Mouse (Mus musculus) heart, embryonic 13.5 days (tissue): ENCODE measurements around the gene Slc16a14. TPM values are rescaled to one million over a fixed set of nuclear protein-coding genes. Genes with fewer than 3 reads are reported as not detected.

Source experiments
- ATAC-seq: fragments of 200-750 bp; cut with Nextera tagmentation; 2 replicates; pipeline ENCODE4 v1.8.0; 2017; ENCODE audit warnings: moderate TSS enrichment; ENCODE audit not compliant: insufficient number of reproducible peaks, low FRiP score, low TSS enrichment; ENCODE audit errors: extremely low read depth
- H3K27ac ChIP-seq: fragments of 300-500 bp; sonication (generic); replicated peaks from 2 replicates; pipeline ENCODE4 v1.5.1; 2015; ENCODE audit warnings: moderate library complexity, mild to moderate bottlenecking, inconsistent platforms
- H3K27me3 ChIP-seq: fragments of 300-500 bp; sonication (generic); replicated peaks from 2 replicates; pipeline ENCODE4 v1.6.1; 2015; ENCODE audit warnings: mild to moderate bottlenecking, inconsistent platforms
- H3K36me3 ChIP-seq: fragments of 300-500 bp; sonication (generic); 2 replicates; pipeline ENCODE4 v1.6.1; 2015; ENCODE audit warnings: mild to moderate bottlenecking, inconsistent platforms
- H3K4me1 ChIP-seq: fragments of 300-500 bp; sonication (generic); 2 replicates; pipeline ENCODE4 v1.6.1; 2015; ENCODE audit warnings: inconsistent platforms
- H3K4me2 ChIP-seq: fragments of 300-500 bp; sonication (generic); 2 replicates; pipeline ENCODE4 v1.6.1; 2015; ENCODE audit warnings: inconsistent platforms, mild to moderate bottlenecking, moderate library complexity
- H3K4me3 ChIP-seq: fragments of 300-500 bp; sonication (generic); 2 replicates; pipeline ENCODE4 v1.5.1; 2015; ENCODE audit warnings: moderate library complexity, mild to moderate bottlenecking, inconsistent platforms
- H3K9ac ChIP-seq: fragments of 300-500 bp; sonication (generic); 2 replicates; pipeline ENCODE4 v1.6.1; 2015; ENCODE audit warnings: inconsistent platforms, mild to moderate bottlenecking, moderate library complexity
- H3K9me3 ChIP-seq: fragments of 300-500 bp; sonication (generic); 2 replicates; pipeline ENCODE4 v1.6.1; 2016; ENCODE audit warnings: inconsistent platforms
- WGBS: fragments of 180-500 bp; shearing (Covaris S2); methylation state at CpG from one replicate; pipeline ENCODE4 v1.1.7; 2015; ENCODE audit warnings: mixed read lengths; 5-methylcytosine and 5-hydroxymethylcytosine counted together
- polyA plus RNA-seq: library from polyadenylated mRNA; unstranded; fragments of >200 nt; fragmentation: Nextera tagmentation; extraction: Ambion mirVana; gene quantifications from 2 replicates; pipeline ENCODE4 v1.2.1, GENCODE M21; 2015

Slc16a14 gene
- polyA plus RNA-seq, 1 experiment from 2014 or later: 0.05 TPM

DNA sequence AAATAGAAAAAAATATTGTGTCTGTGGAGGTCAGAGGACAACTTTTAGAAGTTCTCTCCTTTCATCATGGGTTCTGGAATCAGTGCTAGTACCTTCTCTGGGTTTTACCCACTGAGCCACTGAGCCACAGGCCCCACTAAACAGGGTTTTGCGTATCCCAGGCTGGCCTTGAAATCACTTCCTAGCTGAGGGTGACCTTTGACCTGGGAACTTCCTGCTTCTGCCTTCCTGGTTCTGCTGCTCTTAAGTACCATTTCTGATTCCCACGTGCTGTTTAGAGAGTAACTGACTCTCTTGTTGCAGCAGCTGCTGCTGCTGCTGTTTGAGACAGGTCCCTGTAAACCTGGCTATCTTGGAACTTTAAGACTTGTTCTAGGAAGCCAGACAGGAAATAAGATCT is 70.3 kb downstream of the Slc16a14 start:
- Histone ChIP-seq H3K27ac (no peak overlapping the region), H3K4me2 (no peak overlapping the region), H3K27me3 (no peaks in the 10 kb centered on the region), H3K36me3 (no peaks in the 10 kb centered on the region), H3K9ac (no peak overlapping the region), H3K9me3 (no peaks in the 10 kb centered on the region), H3K4me1 (peaks cover 16% of the 10 kb centered on the region), H3K4me3 (no peak overlapping the region)
- WGBS: 57% methylated on average over 2 of the region's 2 CpGs
- ATAC-seq: no peak

DNA sequence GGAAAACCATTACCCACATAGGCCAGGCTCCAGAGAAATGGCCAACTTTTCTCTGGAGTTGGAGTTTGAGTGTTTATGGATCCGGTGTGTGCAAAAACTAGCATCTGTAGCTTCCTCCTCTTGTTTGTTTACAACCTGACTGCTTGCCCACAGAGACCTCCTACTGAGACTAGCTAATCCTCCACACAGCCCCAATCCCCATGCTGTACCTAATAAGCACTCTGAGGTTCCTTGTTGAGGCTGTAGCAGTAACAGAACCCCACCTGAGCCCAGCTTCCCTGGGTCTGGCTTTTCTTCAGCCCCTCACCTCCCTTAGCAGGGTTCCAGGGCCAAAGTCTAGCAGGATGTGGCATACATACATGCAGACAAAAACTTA is 73.7 kb downstream of the Slc16a14 start:
- H3K9ac ChIP-seq: no peak overlapping the region
- H3K36me3 ChIP-seq: no peaks in the 10 kb centered on the region
- no peaks in the 10 kb centered on the region for H3K9me3 ChIP-seq
- H3K27me3 ChIP-seq: no peaks in the 10 kb centered on the region
- no peak for ATAC-seq
- H3K4me1 ChIP-seq: peaks cover 16% of the 10 kb centered on the region
- WGBS: 59% methylated on average over 1 of the region's 1 CpGs
- H3K4me3 ChIP-seq: no peak overlapping the region
- no peak overlapping the region for H3K27ac ChIP-seq
- H3K4me2 ChIP-seq: no peak overlapping the region

DNA sequence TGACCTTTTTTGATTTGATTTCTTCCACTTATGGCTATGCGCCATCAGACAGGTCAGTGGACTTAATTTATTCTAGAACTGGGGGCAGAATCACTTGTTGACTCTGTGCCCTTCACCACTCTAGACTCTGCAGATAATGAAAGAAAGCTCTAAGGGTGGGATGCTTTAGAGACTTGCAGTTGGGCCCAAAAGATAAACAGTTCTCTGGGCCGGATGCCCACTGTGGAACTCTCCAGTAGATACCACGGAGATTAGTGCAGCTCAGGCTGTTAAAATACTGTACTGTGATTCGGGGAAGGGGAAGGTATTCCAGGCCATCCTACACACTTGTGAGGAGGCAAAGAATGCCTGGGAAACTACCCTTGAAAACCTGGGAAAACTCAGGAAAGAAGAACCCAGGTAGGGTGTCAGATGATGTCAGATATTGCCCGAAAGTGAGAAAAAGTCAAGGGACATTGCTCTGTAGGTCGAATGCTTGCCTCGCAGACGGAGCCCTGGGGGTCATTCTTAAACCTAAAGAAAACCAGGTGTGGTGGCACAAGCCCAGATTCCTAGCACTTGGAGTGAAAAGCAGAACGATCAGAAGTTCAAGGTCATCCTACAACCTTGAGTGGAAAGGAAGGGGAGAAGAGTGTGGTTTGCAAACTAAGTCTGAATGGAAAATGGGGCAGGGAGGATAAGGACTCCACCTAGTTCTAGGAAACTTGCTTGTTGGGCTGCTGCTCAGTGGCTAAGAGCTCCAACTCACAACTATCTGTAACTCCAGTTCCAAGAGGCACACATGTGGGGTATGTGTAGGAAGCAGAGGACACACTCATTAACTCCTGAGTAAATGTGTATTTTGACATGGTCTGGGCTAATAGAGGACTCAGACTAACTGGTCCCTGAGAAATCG is 74.3 kb downstream of the Slc16a14 start:
- 57% methylated on average over 10 of the region's 10 CpGs for WGBS
- no peak for ATAC-seq
- Histone ChIP-seq H3K27me3 (no peaks in the 10 kb centered on the region), H3K4me1 (peaks cover 19% of the 10 kb centered on the region), H3K4me2 (no peak overlapping the region), H3K27ac (no peak overlapping the region), H3K9ac (no peak overlapping the region), H3K36me3 (no peaks in the 10 kb centered on the region), H3K9me3 (no peaks in the 10 kb centered on the region), H3K4me3 (no peak overlapping the region)

DNA sequence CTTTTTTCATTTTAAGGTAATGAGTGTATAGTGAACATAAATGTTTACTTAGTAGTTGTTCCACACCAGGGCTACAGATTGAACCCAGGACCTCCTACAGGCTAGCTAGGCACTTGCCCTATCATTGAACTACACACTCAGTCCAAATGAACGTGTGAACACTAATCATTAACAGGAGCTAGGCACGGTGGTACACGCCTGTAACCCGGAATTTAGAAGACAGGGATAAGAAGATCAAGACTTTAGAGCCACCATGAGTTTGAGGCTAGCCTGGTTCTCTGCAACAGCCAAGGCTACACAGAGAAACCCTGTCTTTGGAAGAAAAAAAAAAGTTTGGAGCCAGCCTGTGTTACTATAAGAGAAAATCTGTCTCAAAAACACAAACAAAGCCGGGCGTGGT is 75.3 kb downstream of the Slc16a14 start:
- no peak for ATAC-seq
- H3K4me2 ChIP-seq: no peak overlapping the region
- no peaks in the 10 kb centered on the region for H3K27me3 ChIP-seq
- no peak overlapping the region for H3K9ac ChIP-seq
- H3K4me3 ChIP-seq: no peak overlapping the region
- H3K27ac ChIP-seq: no peak overlapping the region
- no peaks in the 10 kb centered on the region for H3K36me3 ChIP-seq
- no peaks in the 10 kb centered on the region for H3K9me3 ChIP-seq
- WGBS: 93% methylated on average over 6 of the region's 6 CpGs
- H3K4me1 ChIP-seq: peaks cover 18% of the 10 kb centered on the region

Other genes starting within 250 kb of the Slc16a14 start
- gene Dner, start 238.9 kb downstream of the Slc16a14 start, polyA plus RNA-seq: 1.2 and 1.5 TPM in 2 replicates
- 6.5 and 8.9 TPM in 2 replicates for gene Fbxo36, start 95.3 kb downstream of the Slc16a14 start, polyA plus RNA-seq
- 52.1 and 52.4 TPM in 2 replicates for gene Trip12, start 94.6 kb downstream of the Slc16a14 start, polyA plus RNA-seq
- gene Gm10553, start 165.0 kb upstream of the Slc16a14 start, polyA plus RNA-seq: not detected in 2 replicates
- not detected in 2 replicates for gene A530032D15Rik, start 174.7 kb upstream of the Slc16a14 start, polyA plus RNA-seq